Mouse (Mus musculus): ENCODE results near the gene Mrpl22.
"Not testable (repeated sequence)": the region's sequence is repeated elsewhere in the genome, so short reads cannot be mapped to it uniquely, and the experiment has no call there.

The Mrpl22 gene

GRCm38 (mm10) chr11:58180756-58181155 is 9.3 kb downstream of the Mrpl22 start:
- DNase-seq (ENCODE audit: low spot score), result no peak

DNA sequence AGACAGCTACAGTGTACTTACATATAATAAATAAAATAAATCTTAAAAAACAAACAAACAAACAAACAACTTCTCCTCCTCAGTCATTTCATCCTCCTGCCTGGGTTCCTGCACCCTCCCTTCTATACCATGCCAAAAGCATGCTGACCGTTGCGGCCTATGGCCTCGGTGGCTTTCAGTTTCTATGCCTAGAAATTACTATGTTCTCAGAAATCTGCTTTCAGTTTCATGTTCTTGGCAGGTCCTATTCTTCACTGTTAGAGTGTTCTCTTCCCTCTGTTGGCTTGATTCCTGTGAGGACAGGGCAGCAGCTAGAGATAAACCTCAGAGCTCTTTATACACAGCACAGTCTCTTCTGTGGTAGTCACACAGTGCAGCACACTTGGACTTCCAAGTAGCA is 12.1 kb downstream of the Mrpl22 start:
- DNase-seq (ENCODE audit: low spot score), result no peak

GRCm38 (mm10) chr11:58189675-58190074 is 18.2 kb downstream of the Mrpl22 start:
- no peak for DNase-seq (ENCODE audit: low spot score)

DNA sequence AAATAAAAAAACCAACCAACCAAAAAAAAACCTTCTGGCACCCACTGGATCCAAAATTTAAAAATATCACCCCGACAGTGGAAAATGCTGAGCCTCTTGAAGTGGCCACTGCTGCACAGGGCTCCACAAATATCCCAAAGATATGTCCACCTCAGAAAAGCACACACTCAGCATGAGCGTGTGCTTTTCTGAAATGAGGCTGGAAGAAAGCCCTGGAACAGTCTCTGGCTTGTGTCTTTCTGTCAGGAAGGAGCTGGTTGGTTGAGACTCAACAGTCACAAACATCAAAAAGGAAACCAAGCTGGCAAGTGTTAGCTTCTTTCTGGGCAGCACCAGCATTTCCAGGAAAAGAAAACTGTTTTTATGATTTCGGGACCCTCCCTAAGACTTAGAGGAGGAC is 21.9 kb downstream of the Mrpl22 start:
- DNase-seq (ENCODE audit: low spot score), result no peak

GRCm38 (mm10) chr11:58193860-58194520 is 22.5 kb downstream of the Mrpl22 start:
- DNase-seq (ENCODE audit: low spot score), result no peak

GRCm38 (mm10) chr11:58198663-58199062 is 27.2 kb downstream of the Mrpl22 start:
- no peak for DNase-seq (ENCODE audit: low spot score)

DNA sequence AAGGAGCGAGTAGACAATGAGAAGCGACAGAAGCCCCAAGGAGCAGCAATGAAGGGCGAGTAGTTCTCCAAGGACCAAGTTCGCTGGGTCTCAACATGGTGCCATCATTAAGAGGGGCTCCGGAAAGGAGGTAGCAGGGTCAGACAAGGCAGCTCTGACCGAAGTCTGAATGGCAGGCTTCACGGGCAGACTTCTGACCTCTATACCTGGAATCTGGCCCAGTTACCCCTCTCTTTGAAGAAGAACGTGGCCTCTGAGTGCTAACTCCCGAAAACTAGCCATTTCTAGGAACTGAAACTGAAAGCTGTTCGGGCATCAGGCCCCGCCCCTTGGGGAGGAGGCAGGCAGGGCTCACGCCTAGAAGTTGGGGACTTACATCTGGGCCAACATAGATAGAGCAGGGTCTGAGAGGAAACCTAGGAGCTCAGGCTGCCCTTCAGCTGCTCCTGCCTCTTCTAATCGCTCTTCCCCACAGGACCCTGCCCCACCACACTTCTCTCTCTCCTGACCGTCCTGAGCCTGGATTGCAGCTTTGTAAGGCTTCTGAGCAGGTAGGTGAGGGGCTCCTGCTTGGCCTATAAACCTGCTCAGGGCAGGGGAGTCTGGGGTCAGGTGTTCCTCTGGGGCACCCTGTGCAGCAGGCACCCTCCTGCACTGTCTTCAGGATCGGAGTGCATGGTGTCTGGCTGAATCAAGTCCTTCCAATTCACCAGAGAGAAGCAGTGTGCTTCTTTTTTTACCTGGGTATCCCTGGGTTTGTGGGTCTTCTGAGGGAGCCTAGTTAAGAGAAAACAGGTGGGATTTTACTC is 28.0 kb downstream of the Mrpl22 start, which contains the start of the genes Igtp and Irgm2:
Gene Igtp, plus strand, starts transcription at position 328 of the 809 bp plus-strand sequence.
Gene Irgm2, plus strand, starts transcription at position 390 of the 809 bp plus-strand sequence.
- DNase-seq (ENCODE audit: low spot score), result peak; percentile 69

DNA sequence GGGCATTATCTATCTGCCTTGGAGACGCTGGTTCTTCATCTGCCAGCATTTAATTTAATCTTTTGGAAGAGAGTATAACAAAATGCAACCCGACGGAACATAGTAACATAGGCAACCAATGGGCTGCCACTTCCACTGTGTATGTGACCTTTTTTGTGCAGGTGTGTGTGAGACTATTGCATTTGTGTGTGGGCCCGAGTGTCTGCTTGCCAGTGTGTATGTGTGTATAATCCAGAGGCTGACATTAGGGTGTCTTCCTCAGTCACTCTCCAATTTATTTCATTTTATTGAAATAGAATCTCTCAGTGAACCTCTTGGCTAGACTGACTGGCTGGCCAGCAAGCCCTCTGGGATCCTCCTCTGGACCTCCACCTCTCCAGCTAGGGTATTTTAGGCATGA is 28.8 kb downstream of the Mrpl22 start:
- DNase-seq (ENCODE audit: low spot score), result no peak

DNA sequence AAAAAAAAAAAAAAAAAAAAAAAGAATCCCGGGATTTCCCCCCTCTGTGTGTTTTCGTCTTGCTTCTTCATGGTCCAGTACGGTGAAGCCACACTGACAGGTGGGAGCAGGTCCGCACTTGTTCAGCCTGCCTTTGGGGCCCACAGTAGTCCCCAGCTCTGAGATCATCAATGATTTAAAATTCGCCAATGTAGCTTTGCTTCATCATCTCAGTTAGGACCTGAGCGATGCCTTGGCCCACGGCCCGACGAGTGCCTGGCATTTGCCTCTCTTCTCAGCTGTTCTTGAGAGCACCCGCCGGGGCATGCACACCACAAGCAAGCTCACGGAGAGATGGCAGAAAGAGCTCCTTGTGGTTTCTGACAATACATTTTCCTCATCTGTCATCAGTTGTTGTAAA is 29.6 kb downstream of the Mrpl22 start:
- no peak for DNase-seq (ENCODE audit: low spot score)

- DNase-seq (ENCODE audit: low spot score), result no peak
Observed at GRCm38 (mm10) chr11:58210321-58210886, 38.9 kb downstream of the Mrpl22 start.

GRCm38 (mm10) chr11:58211062-58211681 is 39.7 kb downstream of the Mrpl22 start:
- no peak for DNase-seq (ENCODE audit: low spot score)

GRCm38 (mm10) chr11:58211682-58212067 is 40.2 kb downstream of the Mrpl22 start:
- DNase-seq (ENCODE audit: low spot score), result no peak

DNA sequence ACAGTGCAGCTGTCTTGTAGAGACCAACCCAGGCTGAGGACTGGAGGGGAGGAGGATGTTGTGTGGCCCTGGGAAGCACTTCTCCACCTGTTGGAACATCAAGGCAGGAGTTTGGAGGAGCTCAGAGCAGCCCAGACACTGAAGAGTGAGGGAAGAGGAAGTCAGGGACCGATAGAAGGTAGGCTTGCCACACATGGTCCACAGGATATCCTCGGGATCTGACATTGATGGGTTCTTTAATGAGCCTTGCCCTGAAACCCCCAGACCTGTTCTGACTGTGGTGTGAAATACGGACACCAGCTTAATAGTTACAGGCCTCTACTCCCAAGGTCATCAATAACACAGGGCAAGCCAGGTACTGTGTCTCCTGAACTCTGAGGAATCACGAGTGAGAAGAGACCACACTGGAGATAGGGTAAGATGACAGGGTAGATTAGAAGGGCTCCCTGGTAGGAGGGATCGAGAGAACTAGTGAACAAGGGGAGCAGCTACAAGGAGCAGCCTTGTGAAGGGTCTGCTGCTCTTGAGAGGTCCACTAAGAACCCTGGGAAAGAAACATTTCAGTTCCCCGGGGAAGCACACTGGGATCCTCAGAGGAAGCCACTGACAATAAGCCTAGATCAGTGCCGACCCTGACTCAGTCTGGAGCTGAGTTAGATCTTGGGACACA is 42.3 kb downstream of the Mrpl22 start:
- DNase-seq (ENCODE audit: low spot score), result peak; percentile 65

GRCm38 (mm10) chr11:58214391-58215048 is 43.1 kb downstream of the Mrpl22 start:
- peak; percentile 94 for DNase-seq (ENCODE audit: low spot score)

- not testable (repeated sequence) for DNase-seq (ENCODE audit: low spot score)
Observed at GRCm38 (mm10) chr11:58215049-58215430, 43.6 kb downstream of the Mrpl22 start.

GRCm38 (mm10) chr11:58215814-58216213 is 44.4 kb downstream of the Mrpl22 start:
- DNase-seq (ENCODE audit: low spot score), result no peak

DNA sequence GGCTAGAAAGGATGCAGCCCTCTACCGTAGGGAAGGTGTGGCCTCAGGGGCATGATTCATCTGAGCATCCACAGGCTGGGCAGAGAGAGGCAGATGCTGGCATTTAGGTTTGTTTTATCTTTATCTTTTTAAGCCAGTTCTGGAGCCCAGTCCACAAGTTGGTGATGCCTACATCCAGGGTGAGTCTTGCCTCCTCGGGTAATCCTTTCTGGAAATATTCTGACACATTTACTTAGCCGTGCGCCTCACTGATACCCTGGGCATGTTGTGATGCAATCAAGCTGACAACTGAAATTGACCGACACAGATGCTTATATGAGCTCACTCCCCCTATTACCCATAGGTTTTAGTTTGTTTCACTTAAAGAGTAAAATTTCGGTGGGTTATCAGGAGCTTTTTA is 45.4 kb downstream of the Mrpl22 start:
- DNase-seq (ENCODE audit: low spot score), result peak; percentile 80

DNA sequence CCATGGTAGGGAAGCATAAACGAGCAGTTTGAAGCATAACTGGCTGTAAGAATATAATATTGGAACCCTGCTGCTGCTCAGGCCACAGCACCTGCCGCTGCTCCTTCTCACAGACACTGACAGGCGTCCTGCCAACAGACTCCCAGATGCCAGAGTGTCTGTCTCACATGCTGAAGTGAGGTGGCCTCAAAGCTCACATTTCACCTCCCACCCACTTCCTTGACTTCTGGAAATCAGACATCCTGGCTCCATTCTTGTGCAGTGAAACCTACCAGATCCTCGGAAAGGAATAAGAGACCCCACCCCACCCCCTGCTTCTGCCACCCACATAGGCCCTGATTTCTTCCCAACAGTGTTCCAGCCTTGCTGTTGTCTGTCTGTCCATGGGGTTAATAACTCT is 52.3 kb downstream of the Mrpl22 start:
- no peak for DNase-seq (ENCODE audit: low spot score)

GRCm38 (mm10) chr11:58224313-58224712 is 52.9 kb downstream of the Mrpl22 start:
- DNase-seq (ENCODE audit: low spot score), result no peak

DNA sequence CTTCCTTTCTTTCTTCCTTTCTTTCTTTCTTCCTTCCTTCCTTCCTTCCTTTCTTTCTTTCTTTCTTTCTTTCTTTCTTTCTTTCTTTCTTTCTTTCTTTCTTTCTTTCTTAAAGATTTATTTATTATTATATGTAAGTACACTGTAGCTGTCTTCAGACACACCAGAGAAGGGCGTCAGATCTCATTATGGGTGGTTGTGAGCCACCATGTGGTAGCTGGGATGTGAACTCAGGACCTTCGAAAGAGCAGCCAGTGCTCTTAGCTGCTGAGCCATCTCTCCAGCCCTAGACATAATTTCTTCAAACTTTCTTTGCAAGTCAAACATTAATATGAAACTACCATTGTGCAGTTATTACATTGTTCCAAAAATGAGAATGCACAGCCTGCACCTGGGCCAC is 53.4 kb downstream of the Mrpl22 start:
- DNase-seq (ENCODE audit: low spot score), result not testable (repeated sequence)

DNA sequence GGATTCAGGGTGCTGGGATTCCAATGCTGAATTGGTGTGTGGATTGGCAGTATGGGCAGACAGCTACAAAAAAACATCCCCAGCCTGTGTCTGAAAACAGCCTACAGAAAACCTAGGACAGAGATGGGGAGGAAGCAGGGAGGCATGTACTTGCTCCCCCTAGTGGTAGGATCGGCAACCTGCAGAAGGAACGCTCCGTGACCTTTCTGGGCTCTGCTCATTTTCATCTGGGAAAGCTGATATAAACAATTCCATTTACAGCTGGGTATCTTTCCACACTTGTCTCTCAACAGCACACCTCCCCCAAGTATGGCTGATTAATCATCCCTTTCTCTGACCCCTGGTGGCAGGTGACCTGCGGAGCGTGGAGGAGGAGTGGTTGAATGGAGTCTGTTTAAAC is 54.2 kb downstream of the Mrpl22 start:
- peak; percentile 77 for DNase-seq (ENCODE audit: low spot score)

DNA sequence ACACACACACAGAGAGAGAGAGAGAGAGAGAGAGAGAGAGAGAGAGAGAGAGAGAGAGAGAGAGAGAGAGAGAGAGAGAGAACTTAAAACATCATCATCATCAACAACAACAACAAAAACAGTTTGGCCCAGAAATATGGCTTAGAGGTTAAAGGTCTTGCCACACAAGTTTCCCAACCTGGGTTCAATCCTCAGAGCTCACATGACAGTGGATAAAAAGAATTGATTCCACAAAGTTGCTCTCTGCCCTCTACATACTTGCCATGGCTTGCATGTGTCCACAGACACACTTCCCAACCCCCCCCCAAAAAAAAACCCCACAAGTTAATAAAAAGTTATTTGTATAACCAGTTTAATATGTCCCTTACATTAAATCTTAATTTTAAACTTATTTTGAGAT is 55.0 kb downstream of the Mrpl22 start:
- DNase-seq (ENCODE audit: low spot score), result no peak

Measured in c-Kit-positive CD71-positive TER-119-positive erythroid progenitor cells, embryonic 14.5 days (primary cell).